Mouse (Mus musculus) liver, adult 2 months (tissue): ENCODE results near the gene Sebox.

Experiments
- CTCF ChIP-seq: fragments of 200-500 bp; IDR thresholded peaks from 2 replicates; pipeline ENCODE4 v1.5.1; 2011; ENCODE audit warnings: low read depth, low read length, control low read depth
- POLR2A ChIP-seq: fragments of 200-500 bp; IDR thresholded peaks from 2 replicates; pipeline ENCODE4 v1.6.1; 2011; ENCODE audit warnings: low read length, control low read depth; ENCODE audit not compliant: insufficient read depth; ENCODE audit errors: extremely low read depth

- TF ChIP-seq CTCF = no peak
- peak; percentile 90 for TF ChIP-seq POLR2A
Measured at GRCm38 (mm10) chr11:78512025-78512957, 9.0 kb downstream of the Sebox start, which contains the start of the genes Tmem199 and Poldip2.
